Mouse (Mus musculus): ENCODE data around the gene Swi5. TPM values are rescaled to one million over a fixed set of nuclear protein-coding genes. Genes with fewer than 3 reads are reported as not detected.

Gene Swi5
- 100 to 1,000 TPM; 208 to 224 TPM for total RNA-seq (2021)

DNA sequence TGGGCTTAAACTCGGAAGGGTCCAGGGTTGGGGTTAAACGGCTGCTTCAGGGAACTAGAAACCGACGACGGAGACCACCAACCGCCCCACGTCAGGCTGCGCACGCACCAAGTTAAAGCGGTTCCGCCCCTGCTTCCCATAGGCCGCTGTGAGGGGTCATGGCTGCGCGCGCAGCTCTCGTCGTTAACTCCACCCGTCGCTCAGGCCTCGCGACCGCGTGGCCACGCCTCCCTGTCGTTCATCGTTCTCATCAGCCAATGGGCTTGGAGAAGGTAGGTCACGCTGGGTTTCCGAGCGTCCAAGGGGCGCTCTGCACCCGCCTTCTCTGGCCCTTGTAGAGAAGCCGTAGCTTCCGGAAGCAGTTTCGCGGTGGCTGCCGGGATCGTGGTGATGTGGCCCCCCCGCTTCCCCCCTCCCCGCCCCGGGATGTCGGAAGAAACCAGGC lies at the start of gene Swi5:
Gene Swi5, minus strand, starts transcription at position 153 of the 445 bp plus-strand sequence.
- peak; percentile 94 to 95 for DNase-seq

- DNase-seq = no peak
Measured at GRCm38 (mm10) chr2:32335888-32336287, 48.0 kb upstream of the Swi5 start.

- no peak for DNase-seq
Measured at GRCm38 (mm10) chr2:32332159-32332558, 44.3 kb upstream of the Swi5 start.

- DNase-seq = no peak
Measured at GRCm38 (mm10) chr2:32329531-32329930, 41.7 kb upstream of the Swi5 start.

DNA sequence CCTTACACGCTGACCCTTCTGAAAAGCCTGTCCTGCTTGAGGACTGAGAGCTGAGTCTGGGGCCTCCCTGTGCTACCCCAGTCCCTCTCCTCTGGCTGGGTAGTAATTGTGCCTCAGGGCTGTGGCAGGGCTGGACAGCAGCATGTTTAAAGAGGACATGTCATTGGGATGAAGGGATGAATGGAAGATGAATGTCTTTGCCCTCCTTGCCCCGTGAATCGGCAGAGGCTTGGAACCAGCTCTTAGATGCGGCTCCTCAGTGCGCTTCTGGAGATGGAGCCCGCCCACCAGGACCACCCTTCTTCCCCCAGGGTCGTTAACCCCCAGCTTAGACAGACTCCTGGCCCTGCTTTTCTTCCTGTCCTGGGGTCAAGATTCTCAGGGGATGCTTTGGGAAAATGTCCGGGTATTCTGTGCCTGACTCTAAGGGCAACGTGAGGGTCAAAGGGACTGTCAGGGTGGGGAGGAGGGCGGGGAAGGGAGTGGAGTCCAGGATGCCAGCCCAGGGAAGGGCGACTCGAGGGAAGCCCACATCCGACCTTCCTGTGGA lies 41.1 kb upstream of the Swi5 start:
- DNase-seq = no peak

DNA sequence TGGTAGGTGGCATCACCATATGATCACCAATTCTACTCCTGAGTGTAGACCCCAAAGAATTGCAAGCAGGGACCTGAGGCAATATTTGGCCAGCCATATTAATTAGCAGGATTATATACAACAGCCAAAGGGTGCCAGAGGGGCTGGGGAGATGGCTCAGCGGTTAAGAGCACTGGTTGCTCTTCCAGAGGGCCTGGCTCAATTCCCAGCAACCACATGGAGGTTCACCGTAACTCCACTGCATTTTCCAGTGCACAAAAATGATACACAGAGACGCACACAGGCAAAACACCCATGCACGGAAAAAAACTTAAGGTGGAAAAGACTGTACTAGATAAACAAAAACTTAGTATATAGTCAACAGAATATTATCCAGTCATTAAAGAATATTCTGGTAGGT lies 39.3 kb upstream of the Swi5 start:
- no peak for DNase-seq

GRCm38 (mm10) chr2:32325342-32325741 lies 37.5 kb upstream of the Swi5 start:
- DNase-seq = no peak

- DNase-seq = no peak
Measured at GRCm38 (mm10) chr2:32324322-32324721, 36.4 kb upstream of the Swi5 start.

DNA sequence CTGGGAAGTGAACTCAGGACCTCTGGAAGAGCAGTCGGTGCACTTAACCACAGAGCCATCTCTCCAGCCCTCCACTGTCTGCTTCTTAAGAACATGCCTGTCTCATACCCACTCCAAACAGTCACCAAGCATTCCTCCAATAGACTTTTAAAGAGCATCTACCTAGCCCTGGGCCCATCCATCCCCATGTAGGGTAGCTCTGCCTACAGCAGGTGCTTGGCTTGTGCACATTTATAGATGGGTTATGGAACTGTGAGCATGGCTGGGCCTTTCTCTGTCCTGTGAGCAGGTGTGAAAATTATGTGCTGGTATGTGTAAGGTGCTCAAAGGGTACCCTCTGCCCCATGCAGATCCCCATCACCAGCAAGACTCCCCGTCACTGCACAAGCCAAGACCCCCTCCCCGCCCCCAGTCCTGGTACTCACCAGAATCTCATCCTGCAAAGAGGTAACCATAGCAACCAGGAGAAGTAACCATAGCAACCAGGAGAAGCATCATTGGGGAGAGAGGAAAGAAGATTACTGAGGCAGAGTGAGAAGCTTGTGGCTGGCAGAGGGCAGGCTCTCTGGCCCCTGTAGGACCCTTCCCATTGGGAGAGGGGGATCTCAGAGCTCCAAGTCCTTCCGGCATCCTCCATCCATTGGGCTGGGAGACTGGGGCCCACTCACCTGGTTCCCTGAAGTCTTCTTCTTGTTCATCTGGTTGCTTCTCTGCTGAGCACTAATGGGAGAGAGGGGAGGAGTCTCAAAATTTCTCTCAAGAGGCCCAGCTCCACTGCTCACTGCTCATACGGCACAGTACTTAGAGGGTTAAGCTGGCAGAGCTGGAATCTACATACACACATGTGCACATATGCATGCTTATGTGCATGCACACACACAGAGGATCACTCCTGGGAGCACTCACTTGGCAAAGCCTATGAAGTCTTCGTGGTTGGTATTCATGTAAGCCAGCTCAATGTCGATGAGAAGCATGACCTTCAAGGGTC lies 35.2 kb upstream of the Swi5 start:
- no peak for DNase-seq

DNA sequence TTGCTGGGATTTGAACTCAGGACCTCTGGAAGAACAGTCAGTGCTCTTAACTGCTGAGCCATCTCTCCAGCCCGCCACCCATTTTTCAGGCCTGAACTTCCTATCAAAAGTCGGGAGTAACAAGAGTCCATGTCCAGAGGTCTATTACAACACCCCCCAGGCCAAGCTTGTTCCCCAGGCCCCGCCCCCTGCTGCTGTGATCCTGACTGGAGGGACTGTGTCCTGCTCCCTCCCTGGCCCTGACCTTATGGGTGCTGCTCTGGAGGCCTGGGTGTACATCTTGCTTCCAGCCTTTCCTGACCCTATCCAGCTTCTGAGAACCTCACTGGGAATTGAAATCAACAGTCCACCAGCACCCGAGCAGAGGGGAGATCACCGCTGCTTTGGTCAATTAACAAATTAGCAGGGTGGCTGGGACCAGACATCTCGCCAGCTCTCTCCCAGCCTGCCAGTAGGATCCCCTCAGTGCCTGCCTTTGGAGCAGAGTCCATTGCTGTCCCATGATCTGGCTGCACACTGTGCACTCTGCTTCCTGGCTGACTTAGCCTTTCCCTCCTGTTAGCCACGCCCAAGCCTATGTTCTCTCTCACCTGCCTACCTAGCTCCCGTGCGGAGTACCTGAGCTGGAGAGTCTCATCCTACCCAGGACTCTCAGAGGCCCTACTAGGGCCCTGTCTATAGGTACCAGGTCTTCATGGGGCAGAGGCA lies 33.9 kb upstream of the Swi5 start:
- DNase-seq = no peak

DNA sequence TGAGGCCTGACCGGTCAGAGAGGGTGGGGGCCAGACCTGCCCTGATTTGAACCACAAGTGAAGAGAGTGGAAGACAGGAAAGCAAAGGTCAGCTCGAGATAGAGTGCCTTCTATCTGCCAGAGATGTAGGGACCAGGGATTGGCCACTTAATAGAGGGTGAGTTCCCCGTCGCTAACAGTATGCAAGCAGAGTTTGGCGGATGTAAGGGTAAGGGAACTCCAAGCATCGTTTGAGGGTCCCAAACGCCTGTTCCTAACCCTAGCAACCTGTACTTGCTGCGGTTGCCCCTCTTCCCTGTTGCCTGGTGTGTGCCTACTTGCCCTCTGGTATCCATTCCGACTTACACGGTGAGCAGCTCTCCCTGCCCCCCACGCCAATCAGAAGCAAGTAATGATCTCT lies 32.8 kb upstream of the Swi5 start:
- DNase-seq = no peak

- no peak for DNase-seq
Measured at GRCm38 (mm10) chr2:32319586-32320580, 32.0 kb upstream of the Swi5 start.

- DNase-seq = no peak
Measured at GRCm38 (mm10) chr2:32318709-32319585, 31.1 kb upstream of the Swi5 start.

DNA sequence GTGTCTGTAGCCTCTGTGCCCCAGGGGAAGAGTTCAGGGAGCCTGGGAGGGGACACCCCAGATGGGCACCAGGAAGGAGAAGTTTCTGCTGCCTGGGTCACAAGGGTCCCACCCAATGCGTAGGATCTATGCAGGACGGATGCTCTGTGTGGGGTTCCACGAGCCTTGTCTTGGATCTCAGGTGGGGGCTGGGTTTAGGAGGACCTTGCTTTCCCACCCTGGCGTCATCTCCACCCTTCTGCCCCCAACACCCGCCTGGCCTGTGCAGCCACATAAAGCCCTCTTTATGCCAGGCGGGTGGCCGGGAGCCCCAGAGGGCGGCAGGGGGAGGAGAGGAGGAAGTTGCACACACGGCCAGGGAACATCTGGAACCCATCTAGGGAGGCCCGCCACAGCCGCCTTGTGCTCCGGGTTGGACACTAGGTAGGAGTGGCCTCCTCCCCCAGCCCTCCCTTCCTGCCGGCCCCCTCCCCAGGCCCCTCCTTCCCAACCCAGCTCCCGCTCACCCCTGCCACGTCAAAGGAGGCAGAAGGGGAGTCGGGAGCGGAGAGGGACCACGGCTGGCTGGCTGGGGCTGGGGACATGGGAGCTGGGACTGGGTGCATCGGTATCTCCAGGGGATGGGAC lies 30.0 kb upstream of the Swi5 start:
- no peak for DNase-seq

GRCm38 (mm10) chr2:32316887-32317656 lies 29.2 kb upstream of the Swi5 start:
- DNase-seq = no peak

- DNase-seq = no peak
Measured at GRCm38 (mm10) chr2:32315751-32316150, 27.9 kb upstream of the Swi5 start.

DNA sequence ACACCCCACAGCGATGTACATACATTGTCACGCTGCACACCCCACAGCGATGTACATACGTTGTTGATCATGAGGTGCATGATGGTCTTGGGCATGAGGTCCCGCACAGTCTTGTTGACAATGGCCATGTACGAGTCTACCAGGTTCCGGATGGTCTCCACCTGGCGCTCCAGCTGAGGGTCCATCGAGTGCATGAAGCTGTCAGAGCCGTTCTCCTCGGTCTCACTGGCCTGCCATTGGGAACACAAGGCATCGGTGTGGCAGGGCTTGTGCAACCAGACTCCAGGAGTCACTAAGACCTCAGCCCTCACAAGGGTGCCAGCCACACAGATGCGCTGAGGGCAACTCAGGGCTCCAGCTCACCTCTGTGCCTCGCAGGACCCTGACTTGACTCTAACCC lies 27.0 kb upstream of the Swi5 start:
- no peak for DNase-seq

DNA sequence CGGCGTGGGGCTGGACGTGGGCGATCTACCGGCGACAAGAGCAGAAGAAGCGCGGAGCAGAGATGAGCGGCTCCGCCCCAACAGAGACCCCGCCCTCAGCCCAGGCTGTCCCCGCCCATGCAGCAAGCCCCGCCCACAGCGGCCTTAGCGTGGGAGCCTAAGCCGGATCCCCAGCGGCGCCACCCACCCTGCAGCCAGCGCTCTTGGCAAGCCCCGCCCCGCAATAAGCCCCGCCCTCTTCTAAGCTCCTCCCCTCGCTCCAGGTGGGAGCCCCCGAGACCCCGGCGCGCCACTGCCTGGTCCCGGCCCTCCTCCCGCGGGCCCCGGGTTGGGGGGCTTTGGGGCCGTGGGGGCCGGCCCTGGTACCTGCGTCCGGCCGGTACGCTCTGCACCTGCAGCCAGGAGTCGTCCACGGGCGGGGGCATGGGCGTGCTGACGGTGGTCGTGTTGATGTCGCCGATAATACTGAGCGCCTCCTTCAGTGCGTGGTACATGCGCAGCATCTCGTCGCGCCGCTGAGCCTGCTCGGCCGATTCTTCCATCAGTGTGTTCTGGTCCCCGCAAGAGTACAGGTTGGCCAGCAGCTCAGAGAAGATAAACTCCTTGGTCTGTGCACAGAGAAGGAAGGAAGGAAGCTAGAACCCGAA lies 24.6 kb upstream of the Swi5 start:
- DNase-seq = no peak
